Comparison of ENCODE assay signal across 17 mouse cellular contexts in genomic region chr9:61125769-61126168, GRCm38 (mm10).
DNase-seq lines count a peak whose midpoint lies in the region; ATAC-seq lines count a peak whose summit lies in the region.
"Had no signal": no experiment of that assay in that cellular context is flagged by ENCODE, and none has a peak within 500 bp of the region (broad histone marks: within the 10 kb centered on the region; RNA-seq: fewer than 3 reads in every experiment).

No protein-coding gene starts in this region.

- H3K4me3 ChIP-seq in hindbrain, embryonic 10.5 days: no peak overlapping the region
- no peak overlapping the region for H3K4me3 ChIP-seq in hindbrain, embryonic 11.5 days (ENCODE audit: low read depth, low read length)
- H3K4me3 ChIP-seq in embryonic facial prominence, embryonic 12.5 days: no peak overlapping the region
- H3K4me3 ChIP-seq: midbrain, embryonic 10.5 days had no signal

- no peak overlapping the region for H3K4me2 ChIP-seq in hindbrain, embryonic 11.5 days (replicated peaks; ENCODE audit: low read depth, low read length)
- H3K4me2 ChIP-seq in embryonic facial prominence, embryonic 12.5 days (replicated peaks): no peak overlapping the region
- H3K4me2 ChIP-seq: liver, embryonic 11.5 days had no signal

- H3K27ac ChIP-seq in hindbrain, embryonic 10.5 days: peak overlapping the region; percentile 35
- H3K27ac ChIP-seq in hindbrain, embryonic 11.5 days (ENCODE audit: low read depth, low read length): no peak overlapping the region
- H3K27ac ChIP-seq in embryonic facial prominence, embryonic 12.5 days: no peak overlapping the region
- H3K27ac ChIP-seq: kidney, postnatal 0 days; midbrain, embryonic 10.5 days had no signal

- H3K27me3 ChIP-seq in hindbrain, embryonic 10.5 days (ENCODE audit: insufficient read depth, poor library complexity, severe bottlenecking): peaks cover 22% of the 10 kb centered on the region
- no peaks in the 10 kb centered on the region for H3K27me3 ChIP-seq in hindbrain, embryonic 11.5 days (ENCODE audit: control insufficient read depth, insufficient read depth, low read length)
- peaks cover 7% of the 10 kb centered on the region; the same call in 1 of the 2 replicates for H3K27me3 ChIP-seq in embryonic facial prominence, embryonic 12.5 days

- 78% methylated on average over 7 of the region's 7 CpGs for WGBS in hindbrain, embryonic 10.5 days
- WGBS in hindbrain, embryonic 11.5 days: 78% methylated on average over 7 of the region's 7 CpGs
- WGBS in embryonic facial prominence, embryonic 12.5 days: 63% methylated on average over 7 of the region's 7 CpGs

- no peaks in the 10 kb centered on the region for H3K36me3 ChIP-seq in hindbrain, embryonic 10.5 days
- H3K36me3 ChIP-seq in hindbrain, embryonic 11.5 days (ENCODE audit: control insufficient read depth, insufficient read depth, low read length): no peaks in the 10 kb centered on the region
- no peaks in the 10 kb centered on the region for H3K36me3 ChIP-seq in embryonic facial prominence, embryonic 12.5 days
- H3K36me3 ChIP-seq: midbrain, embryonic 10.5 days had no signal

- H3K9me3 ChIP-seq in hindbrain, embryonic 10.5 days: no peaks in the 10 kb centered on the region
- no peaks in the 10 kb centered on the region for H3K9me3 ChIP-seq in hindbrain, embryonic 11.5 days (ENCODE audit: control insufficient read depth, low read length)
- no peaks in the 10 kb centered on the region for H3K9me3 ChIP-seq in embryonic facial prominence, embryonic 12.5 days
- H3K9me3 ChIP-seq: midbrain, embryonic 10.5 days had no signal

- no peak for ATAC-seq in hindbrain, embryonic 11.5 days (ENCODE audit: low FRiP score)
- 0 out of 2 replicates have a peak, but pooled peaks have one; percentile 30 for ATAC-seq in embryonic facial prominence, embryonic 12.5 days (ENCODE audit: insufficient number of reproducible peaks, insufficient read depth, low FRiP score, low TSS enrichment)
- no peak for ATAC-seq in CD4-positive, CD25-positive, alpha-beta regulatory T cell, adult 4 months

- H3K9ac ChIP-seq in hindbrain, embryonic 11.5 days (ENCODE audit: low read depth, low read length): no peak overlapping the region
- H3K9ac ChIP-seq in embryonic facial prominence, embryonic 12.5 days: no peak overlapping the region

- no peak for DNase-seq in hindbrain, embryonic 10.5 days (ENCODE audit: low spot score)
- no peak for DNase-seq in hindbrain, embryonic 11.5 days (ENCODE audit: low spot score)
- DNase-seq in thymus, adult 18-20 months: peak; percentile 53 to 74
- DNase-seq in thymus, postnatal 4 days: peak; percentile 65
- no peak for DNase-seq in urinary bladder, postnatal 4 days (ENCODE audit: low spot score in 2 of 2)
- DNase-seq: adrenal gland, postnatal 36 days; cerebellum, adult 2 months; heart, adult 18-20 months; heart, postnatal 4 days; kidney, adult 18-20 months; layer of hippocampus, postnatal 36 days; lung, adult 2 months had no signal

- peaks cover 17% of the 10 kb centered on the region for H3K4me1 ChIP-seq in hindbrain, embryonic 10.5 days (replicated peaks)
- H3K4me1 ChIP-seq in hindbrain, embryonic 11.5 days (replicated peaks; ENCODE audit: control insufficient read depth, insufficient read depth, low read length): 0 out of 2 replicates have a peak, but pooled peaks cover 2% of the 10 kb centered on the region
- H3K4me1 ChIP-seq in embryonic facial prominence, embryonic 12.5 days: peaks cover 11% of the 10 kb centered on the region; the same call in 1 of the 2 replicates

Comparison
In these comparisons a context has a peak if more than half of its experiments do, and no peak if none do; other contexts are left out.
1. DNase-seq: peak in thymus, adult 18-20 months (2 of 2) and thymus, postnatal 4 days (single experiment); none in hindbrain, embryonic 10.5 days (single experiment), hindbrain, embryonic 11.5 days (single experiment) and urinary bladder, postnatal 4 days (0 of 2).